Mouse (Mus musculus): ENCODE data around the gene Rora.

DNA sequence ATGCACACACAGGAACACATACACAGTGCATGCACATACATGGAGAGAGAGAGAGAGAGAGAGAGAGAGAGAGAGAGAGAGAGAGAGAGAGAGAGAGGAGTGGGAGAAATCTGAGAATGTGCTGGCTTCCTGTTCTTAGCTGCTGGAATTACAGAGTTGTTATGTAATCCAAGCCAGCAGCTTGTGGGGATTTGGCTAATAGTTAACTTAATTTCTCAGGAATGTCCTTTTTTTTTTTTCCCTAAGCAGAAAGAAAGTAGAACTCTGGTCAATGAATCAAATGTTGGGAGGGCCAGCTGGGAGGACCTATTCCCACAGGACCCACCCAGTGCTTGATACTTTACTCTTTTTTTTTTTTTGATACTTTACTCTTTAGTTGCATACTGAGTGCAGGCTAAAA lies 527.8 kb downstream of the Rora start:
- TF ChIP-seq CTCF (IDR thresholded peaks at IDR 0.05; ENCODE audit: low read depth) = no peak
- TF ChIP-seq EP300 (IDR thresholded peaks at IDR 0.05; ENCODE audit: low read depth) = no peak
